Mouse (Mus musculus): ENCODE measurements at regions not wholly inside any gene's neighbourhood (a gene's known extent, or its start where the extent isn't known, plus 50 kb on each side); places are given as distances from the start of the nearest gene placed in this dataset.

DNA sequence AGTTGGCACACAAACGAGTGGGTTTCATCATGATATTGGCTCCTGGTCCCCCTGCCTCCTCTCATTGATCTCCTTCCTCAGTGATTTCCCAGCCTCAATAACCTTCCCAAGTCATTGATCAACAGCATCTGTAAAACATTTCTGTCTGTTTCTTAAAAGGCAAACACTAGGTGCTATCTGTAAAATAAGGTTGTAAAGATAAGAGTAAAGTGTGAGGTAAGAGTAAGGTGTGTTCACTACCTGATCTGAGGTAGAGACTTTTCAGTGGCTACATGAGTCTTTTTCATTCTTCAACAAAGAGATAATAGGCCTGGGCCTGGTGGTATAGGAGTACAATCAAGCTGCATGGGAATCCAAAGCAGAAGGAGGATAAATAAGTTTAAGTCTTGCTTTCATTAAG is 55.7 kb downstream of the Plk2 start:
- in situ Hi-C loops (cut with MboI; ENCODE audit: low pct_unique_long_range_greater_than_20kb in 1 of 2, low sequenced_read_pairs in 2 of 2, unreplicated experiment in 1 of 2): no loop called here

- in situ Hi-C loops (cut with MboI; ENCODE audit: low pct_unique_long_range_greater_than_20kb in 1 of 2, low sequenced_read_pairs in 2 of 2, unreplicated experiment in 1 of 2): no loop called here
These were observed 57.2 kb downstream of the Plk2 start for GRCm38 (mm10) chr13:110452009-110452525.

DNA sequence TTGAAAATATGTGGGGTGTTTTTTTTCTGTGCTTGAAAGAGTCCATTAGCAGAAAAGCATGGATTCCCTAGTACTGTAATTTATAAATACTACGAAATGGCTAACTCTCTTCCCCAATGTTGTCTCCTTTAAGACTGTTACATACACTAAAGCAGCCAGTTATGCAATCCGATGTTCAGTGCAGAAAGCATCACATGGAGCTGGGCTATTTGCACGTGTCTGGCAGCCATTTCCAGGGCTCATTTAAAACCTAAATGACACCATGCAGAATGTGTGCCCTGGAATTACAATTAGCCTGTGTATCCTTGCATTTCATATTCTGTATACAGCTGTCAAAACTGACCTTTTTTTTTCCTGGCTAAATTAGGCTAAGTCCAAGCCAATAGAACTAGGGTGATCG is 60.2 kb downstream of the Plk2 start:
- in situ Hi-C loops (cut with MboI; ENCODE audit: low pct_unique_long_range_greater_than_20kb in 1 of 2, low sequenced_read_pairs in 2 of 2, unreplicated experiment in 1 of 2): no loop called here

GRCm38 (mm10) chr13:110455569-110456196 is 60.8 kb downstream of the Plk2 start:
- in situ Hi-C loops (cut with MboI; ENCODE audit: low pct_unique_long_range_greater_than_20kb in 1 of 2, low sequenced_read_pairs in 2 of 2, unreplicated experiment in 1 of 2): no loop called here

- in situ Hi-C loops (cut with MboI; ENCODE audit: low pct_unique_long_range_greater_than_20kb in 1 of 2, low sequenced_read_pairs in 2 of 2, unreplicated experiment in 1 of 2): no loop called here
These were observed 63.9 kb downstream of the Plk2 start for GRCm38 (mm10) chr13:110458701-110459100.

GRCm38 (mm10) chr13:110461581-110461980 is 66.7 kb downstream of the Plk2 start:
- in situ Hi-C loops (cut with MboI; ENCODE audit: low pct_unique_long_range_greater_than_20kb in 1 of 2, low sequenced_read_pairs in 2 of 2, unreplicated experiment in 1 of 2): no loop called here

- in situ Hi-C loops (cut with MboI; ENCODE audit: low pct_unique_long_range_greater_than_20kb in 1 of 2, low sequenced_read_pairs in 2 of 2, unreplicated experiment in 1 of 2): no loop called here
These were observed 76.7 kb downstream of the Plk2 start for GRCm38 (mm10) chr13:110471526-110471925.

GRCm38 (mm10) chr13:110477709-110478108 is 82.9 kb downstream of the Plk2 start:
- in situ Hi-C loops (cut with MboI; ENCODE audit: low pct_unique_long_range_greater_than_20kb in 1 of 2, low sequenced_read_pairs in 2 of 2, unreplicated experiment in 1 of 2): no loop called here

- in situ Hi-C loops (cut with MboI; ENCODE audit: low pct_unique_long_range_greater_than_20kb in 1 of 2, low sequenced_read_pairs in 2 of 2, unreplicated experiment in 1 of 2): no loop called here
These were observed 89.6 kb downstream of the Plk2 start for GRCm38 (mm10) chr13:110484358-110484940.

- in situ Hi-C loops (cut with MboI; ENCODE audit: low pct_unique_long_range_greater_than_20kb in 1 of 2, low sequenced_read_pairs in 2 of 2, unreplicated experiment in 1 of 2): no loop called here
These were observed 90.7 kb downstream of the Plk2 start for GRCm38 (mm10) chr13:110485515-110485914.

DNA sequence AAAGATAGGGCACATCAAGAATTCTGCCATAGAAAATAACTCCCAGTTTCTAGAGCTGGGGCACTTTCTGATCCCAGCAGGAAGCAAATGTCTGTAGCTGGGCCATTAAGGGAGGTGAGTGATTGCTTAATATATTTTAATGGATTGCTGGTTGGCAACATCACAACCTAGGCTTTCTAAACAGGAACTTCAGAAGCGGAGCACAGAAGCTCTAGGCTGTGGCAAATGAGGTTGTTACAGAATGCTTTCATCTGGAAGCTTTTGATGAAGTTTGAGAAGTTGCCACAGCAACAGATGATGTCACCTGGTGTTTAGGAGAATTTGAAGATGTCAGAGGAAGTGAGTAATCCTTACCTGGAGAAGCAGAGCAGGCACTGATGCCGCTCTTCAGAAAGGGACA is 95.3 kb downstream of the Plk2 start:
- in situ Hi-C loops (cut with MboI; ENCODE audit: low pct_unique_long_range_greater_than_20kb in 1 of 2, low sequenced_read_pairs in 2 of 2, unreplicated experiment in 1 of 2): no loop called here

DNA sequence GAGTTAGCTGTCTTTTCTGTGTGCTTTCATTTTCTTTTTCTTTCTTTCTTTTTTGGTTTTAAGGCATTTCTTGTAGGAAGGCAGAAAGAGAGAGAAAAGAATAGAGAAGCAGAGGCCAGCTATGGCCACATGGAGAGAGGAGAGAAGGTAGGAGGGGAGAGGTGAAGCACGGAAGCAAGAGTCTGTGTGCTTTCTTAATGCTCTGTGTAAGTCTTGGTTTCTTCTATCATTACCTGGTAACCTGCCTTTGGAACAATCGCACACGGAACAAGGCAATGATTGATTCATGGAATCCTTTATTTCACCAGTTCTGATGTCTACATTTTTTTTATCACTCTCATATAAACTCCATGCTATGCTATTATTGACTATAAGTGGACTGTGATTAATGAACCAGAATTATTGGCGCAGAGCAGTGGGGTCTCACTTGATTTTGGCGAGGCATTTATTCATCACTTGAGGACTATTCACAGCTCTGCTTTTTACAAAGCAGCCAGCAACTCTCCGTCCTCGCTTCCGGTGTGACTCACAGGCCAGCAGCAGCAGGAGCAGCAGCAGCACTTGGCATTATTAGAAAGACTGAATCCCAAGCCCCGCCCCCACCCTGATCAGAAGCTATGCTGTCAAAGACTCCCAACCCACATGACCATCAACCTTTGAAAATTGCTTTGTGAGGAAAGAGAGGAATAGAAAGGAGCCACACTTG is 97.6 kb downstream of the Plk2 start:
- in situ Hi-C loops (cut with MboI; ENCODE audit: low pct_unique_long_range_greater_than_20kb in 1 of 2, low sequenced_read_pairs in 2 of 2, unreplicated experiment in 1 of 2): no loop called here

DNA sequence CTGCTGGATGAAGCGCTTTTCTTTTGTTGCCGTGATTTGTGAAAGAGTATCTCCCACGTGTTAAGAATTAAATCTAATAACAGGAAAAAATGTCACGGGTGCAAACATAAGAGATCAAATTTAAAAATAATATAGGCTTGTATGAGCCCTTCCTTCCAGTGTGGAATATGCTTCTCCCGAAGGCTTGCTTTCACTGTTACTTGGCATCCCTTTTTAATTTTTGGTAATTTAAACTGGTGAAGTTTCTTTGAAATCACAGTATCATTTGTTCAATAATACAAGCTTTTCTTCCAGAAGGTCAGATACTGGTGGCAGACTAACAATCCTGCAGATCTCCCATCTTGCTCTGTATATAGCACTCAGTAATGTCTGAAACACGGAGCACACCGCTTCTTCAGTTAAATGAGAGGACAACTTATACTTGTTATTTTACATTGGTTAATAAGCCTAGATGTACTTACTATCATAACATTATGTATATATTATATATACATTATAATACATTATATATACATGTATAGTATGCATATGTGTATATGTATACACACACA is 98.2 kb downstream of the Plk2 start:
- in situ Hi-C loops (cut with MboI; ENCODE audit: low pct_unique_long_range_greater_than_20kb in 1 of 2, low sequenced_read_pairs in 2 of 2, unreplicated experiment in 1 of 2): no loop called here

GRCm38 (mm10) chr13:110497461-110497860 is 102.6 kb downstream of the Plk2 start:
- in situ Hi-C loops (cut with MboI; ENCODE audit: low pct_unique_long_range_greater_than_20kb in 1 of 2, low sequenced_read_pairs in 2 of 2, unreplicated experiment in 1 of 2): no loop called here

- in situ Hi-C loops (cut with MboI; ENCODE audit: low pct_unique_long_range_greater_than_20kb in 1 of 2, low sequenced_read_pairs in 2 of 2, unreplicated experiment in 1 of 2): no loop called here
These were observed 113.0 kb downstream of the Plk2 start for GRCm38 (mm10) chr13:110507814-110508362.

DNA sequence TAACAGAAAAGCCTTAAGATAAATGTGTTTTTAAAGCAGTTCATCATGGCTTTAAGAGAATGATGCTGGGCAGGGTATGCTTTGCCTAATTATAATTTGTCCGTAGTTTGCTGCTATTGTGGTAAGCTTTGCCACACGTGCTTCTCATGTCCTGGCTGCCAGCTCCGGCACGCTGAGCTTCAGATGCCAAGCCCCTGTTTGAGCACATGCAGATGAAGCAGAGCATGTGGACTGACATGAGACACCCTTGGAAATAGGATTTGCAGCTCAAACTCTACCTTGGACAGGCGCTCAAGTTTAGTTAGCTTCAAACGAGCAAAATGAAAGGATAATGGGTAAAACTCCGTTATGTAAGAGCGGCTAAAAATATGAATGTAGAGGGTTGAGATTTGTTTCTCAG is 123.1 kb downstream of the Plk2 start:
- in situ Hi-C loops (cut with MboI; ENCODE audit: low pct_unique_long_range_greater_than_20kb in 1 of 2, low sequenced_read_pairs in 2 of 2, unreplicated experiment in 1 of 2): no loop called here

- in situ Hi-C loops (cut with MboI; ENCODE audit: low pct_unique_long_range_greater_than_20kb in 1 of 2, low sequenced_read_pairs in 2 of 2, unreplicated experiment in 1 of 2): no loop called here
These were observed 128.1 kb downstream of the Plk2 start for GRCm38 (mm10) chr13:110522974-110523373.

DNA sequence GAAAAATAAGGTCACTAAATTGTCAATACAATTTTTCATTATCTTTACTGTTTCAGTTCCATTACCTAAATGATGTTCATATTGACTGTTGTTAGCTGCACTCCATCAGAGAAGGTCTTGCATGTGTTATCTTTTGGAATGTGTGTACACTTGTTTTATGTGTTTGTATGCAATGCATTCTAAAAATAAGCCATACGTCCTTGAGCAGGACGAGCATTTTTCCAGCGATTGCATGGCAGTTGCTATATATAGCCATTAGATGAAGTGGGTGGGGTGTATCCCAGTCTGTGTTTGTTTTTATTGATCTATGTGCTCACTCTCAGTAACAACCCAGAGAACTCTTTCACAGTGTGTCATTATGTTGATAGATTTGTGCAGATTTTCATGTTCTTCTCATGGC is 132.8 kb downstream of the Plk2 start:
- in situ Hi-C loops (cut with MboI; ENCODE audit: low pct_unique_long_range_greater_than_20kb in 1 of 2, low sequenced_read_pairs in 2 of 2, unreplicated experiment in 1 of 2): no loop called here

DNA sequence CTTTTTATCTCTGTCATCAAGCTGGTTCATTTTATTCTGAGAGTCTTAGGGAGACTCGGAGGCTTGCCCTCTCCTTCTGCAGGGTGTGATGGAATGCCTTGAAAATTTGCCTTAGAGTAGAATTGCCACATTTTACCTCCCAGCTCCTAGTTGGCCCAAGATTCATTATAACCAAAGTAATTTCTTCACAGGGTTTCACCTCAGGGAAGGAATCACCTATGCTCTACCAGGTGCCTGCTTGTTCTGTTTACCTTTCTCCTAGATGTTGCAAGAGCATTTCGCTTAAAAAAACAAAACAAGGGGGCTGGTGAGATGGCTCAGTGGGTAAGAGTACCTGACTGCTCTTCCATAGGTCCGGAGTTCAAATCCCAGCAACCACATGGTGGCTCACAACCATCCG is 134.8 kb downstream of the Plk2 start:
- in situ Hi-C loops (cut with MboI; ENCODE audit: low pct_unique_long_range_greater_than_20kb in 1 of 2, low sequenced_read_pairs in 2 of 2, unreplicated experiment in 1 of 2): no loop called here

Data from mouse embryonic stem cell (cell line).